Mouse (Mus musculus) hindbrain, embryonic 16.5 days (tissue): ENCODE measurements around the gene Tyw1. TPM values are rescaled to one million over a fixed set of nuclear protein-coding genes. Genes with fewer than 3 reads are reported as not detected.

Source experiments
- ATAC-seq: fragments of 200-750 bp; cut with Nextera tagmentation; 2 replicates; pipeline ENCODE4 v1.8.0; 2017; ENCODE audit warnings: moderate TSS enrichment, moderate library complexity
- H3K27ac ChIP-seq: fragments of 300-500 bp; sonication (generic); 2 replicates; pipeline ENCODE4 v1.5.1; 2014; ENCODE audit warnings: low read depth, mild to moderate bottlenecking, control low read depth, low read length, moderate library complexity
- H3K27me3 ChIP-seq: fragments of 300-500 bp; sonication (generic); replicated peaks from 2 replicates; pipeline ENCODE4 v1.6.1; 2014; ENCODE audit warnings: low read length; ENCODE audit not compliant: control insufficient read depth, insufficient read depth
- H3K36me3 ChIP-seq: fragments of 300-500 bp; sonication (generic); 2 replicates; pipeline ENCODE4 v1.6.1; 2014; ENCODE audit warnings: mild to moderate bottlenecking, low read length, moderate library complexity, mixed read lengths; ENCODE audit not compliant: control insufficient read depth, insufficient read depth
- H3K4me1 ChIP-seq: fragments of 300-500 bp; sonication (generic); 2 replicates; pipeline ENCODE4 v1.6.1; 2014; ENCODE audit warnings: low read depth, low read length; ENCODE audit not compliant: control insufficient read depth, insufficient read depth
- H3K4me2 ChIP-seq: fragments of 300-500 bp; sonication (generic); 2 replicates; pipeline ENCODE4 v1.6.1; 2014; ENCODE audit warnings: mild to moderate bottlenecking, low read length, control low read depth, moderate library complexity
- H3K4me3 ChIP-seq: fragments of 300-500 bp; sonication (generic); 2 replicates; pipeline ENCODE4 v1.5.1; 2014; ENCODE audit warnings: mild to moderate bottlenecking, low read length, control low read depth, moderate library complexity
- H3K9ac ChIP-seq: fragments of 300-500 bp; sonication (generic); 2 replicates; pipeline ENCODE4 v1.6.1; 2014; ENCODE audit warnings: low read depth, mild to moderate bottlenecking, control low read depth, low read length, moderate library complexity
- H3K9me3 ChIP-seq: fragments of 300-500 bp; sonication (generic); 2 replicates; pipeline ENCODE4 v1.6.1; 2014; ENCODE audit warnings: mild to moderate bottlenecking, low read length, moderate library complexity; ENCODE audit not compliant: control insufficient read depth
- WGBS: fragments of 180-500 bp; shearing (Covaris S2); extraction: QIAGEN DNeasy Blood & Tissue Kit; methylation state at CpG from one replicate; pipeline ENCODE4 v1.1.7; 2014; 5-methylcytosine and 5-hydroxymethylcytosine counted together
- polyA plus RNA-seq: library from polyadenylated mRNA; unstranded; fragments of >200 nt; fragmentation: Nextera tagmentation; extraction: Ambion mirVana; gene quantifications from 2 replicates; pipeline ENCODE4 v1.2.1, GENCODE M21; 2015

Gene Tyw1
- polyA plus RNA-seq, 1 experiment from 2014 or later: 22.0 TPM

- Histone ChIP-seq H3K9ac (no peak overlapping the region), H3K36me3 (no peaks in the 10 kb centered on the region), H3K4me1 (no peaks in the 10 kb centered on the region), H3K4me3 (no peak overlapping the region), H3K4me2 (no peak overlapping the region), H3K27me3 (no peaks in the 10 kb centered on the region), H3K27ac (no peak overlapping the region), H3K9me3 (no peaks in the 10 kb centered on the region)
- 92% methylated on average over 3 of the region's 3 CpGs for WGBS
- no peak for ATAC-seq
Observed at GRCm38 (mm10) chr5:130375411-130375810, 120.0 kb downstream of the Tyw1 start.

- Histone ChIP-seq H3K4me3 (peak within 1 kb of the TSS; percentile 26), H3K4me1 (peaks cover 6% of the 10 kb centered on the region), H3K36me3 (no peaks in the 10 kb centered on the region), H3K4me2 (peak within 1 kb of the TSS; percentile 55), H3K27ac (no peak within 1 kb of the TSS), H3K9ac (peak within 1 kb of the TSS; percentile 51), H3K9me3 (no peaks in the 10 kb centered on the region), H3K27me3 (no peaks in the 10 kb centered on the region)
- ATAC-seq: no peak
- WGBS: 14% methylated on average over 13 of the region's 13 CpGs
Observed at GRCm38 (mm10) chr5:130384222-130384912, 128.9 kb downstream of the Tyw1 start, which contains the start of gene A330070K13Rik. Gene A330070K13Rik, minus strand, starts transcription at chr5:130384631.

- Histone ChIP-seq H3K4me1 (peaks cover 6% of the 10 kb centered on the region), H3K27ac (no peak overlapping the region), H3K9me3 (no peaks in the 10 kb centered on the region), H3K4me2 (no peak overlapping the region), H3K36me3 (no peaks in the 10 kb centered on the region), H3K9ac (no peak overlapping the region), H3K4me3 (no peak overlapping the region), H3K27me3 (no peaks in the 10 kb centered on the region)
- ATAC-seq: no peak
- 42% methylated on average over 7 of the region's 7 CpGs for WGBS
Observed at GRCm38 (mm10) chr5:130386418-130386817, 131.0 kb downstream of the Tyw1 start.

Other genes with a start within 250 kb of the Tyw1 start
- gene Asl, start 226.4 kb upstream of the Tyw1 start, polyA plus RNA-seq: 39.3 and 49.5 TPM in 2 replicates
- gene Crcp, start 226.3 kb upstream of the Tyw1 start, polyA plus RNA-seq: 78.0 and 92.1 TPM in 2 replicates
- 58.3 and 59.2 TPM in 2 replicates for gene Tpst1, start 182.3 kb upstream of the Tyw1 start, polyA plus RNA-seq
- 18.9 and 19.5 TPM in 2 replicates for gene Kctd7, start 110.8 kb upstream of the Tyw1 start, polyA plus RNA-seq
- 40.0 and 41.7 TPM in 2 replicates for gene Rabgef1, start 83.8 kb upstream of the Tyw1 start, polyA plus RNA-seq
- 26.0 and 26.6 TPM in 2 replicates for gene Tmem248, start 38.5 kb upstream of the Tyw1 start, polyA plus RNA-seq
- gene Sbds, start 89 bp upstream of the Tyw1 start, polyA plus RNA-seq: 56.1 and 64.4 TPM in 2 replicates
- 40.4 and 49.3 TPM in 2 replicates for gene Caln1, start 113.8 kb downstream of the Tyw1 start, polyA plus RNA-seq
- 0.69 TPM in 1 of 2 replicates, not detected in the other for gene A330070K13Rik, start 129.0 kb downstream of the Tyw1 start, polyA plus RNA-seq